Mouse (Mus musculus) brown adipose tissue, adult 24 weeks (tissue): ENCODE data around the gene Pakap. TPM values are rescaled to one million over a fixed set of nuclear protein-coding genes. Genes with fewer than 3 reads are reported as not detected.

Experiments used
- H3K27ac ChIP-seq: fragments of 200-500 bp; replicated peaks from 2 replicates; pipeline ENCODE4 v1.5.1; 2012; ENCODE audit warnings: low read depth, mild to moderate bottlenecking, low read length
- H3K4me1 ChIP-seq: fragments of 200-500 bp; 2 replicates; pipeline ENCODE4 v1.6.1; 2012; ENCODE audit warnings: low read length, mixed read lengths; ENCODE audit not compliant: control insufficient read depth, insufficient read depth, insufficient read length
- H3K4me3 ChIP-seq: fragments of 200-500 bp; 2 replicates; pipeline ENCODE4 v1.5.1; 2012; ENCODE audit warnings: low read depth, mild to moderate bottlenecking, low read length, moderate library complexity; ENCODE audit not compliant: insufficient read depth
- polyA plus RNA-seq: library from polyadenylated mRNA; stranded (reverse); fragments of >200 nt; gene quantifications from 2 replicates; pipeline ENCODE4 v1.2.4, GENCODE M21; 2012; ENCODE audit not compliant: missing spikeins, insufficient read depth, insufficient read length

Pakap gene
- polyA plus RNA-seq, 1 experiment = 30.1 TPM

GRCm38 (mm10) chr4:57561055-57561454 lies 6.9 kb upstream of the Pakap start:
- H3K27ac ChIP-seq = no peak overlapping the region
- H3K4me3 ChIP-seq = no peak overlapping the region
- no peaks in the 10 kb centered on the region for H3K4me1 ChIP-seq

- Histone ChIP-seq H3K27ac (no peak overlapping the region), H3K4me1 (peaks cover 5% of the 10 kb centered on the region; the same call in 1 of the 2 replicates), H3K4me3 (no peak overlapping the region)
These were observed 2.7 kb upstream of the Pakap start for GRCm38 (mm10) chr4:57565283-57565682.

- Histone ChIP-seq H3K27ac (no peak overlapping the region), H3K4me1 (peaks cover 5% of the 10 kb centered on the region; the same call in 1 of the 2 replicates), H3K4me3 (no peak overlapping the region)
These were observed 2.2 kb upstream of the Pakap start for GRCm38 (mm10) chr4:57565811-57566210.

GRCm38 (mm10) chr4:57568268-57569068 lies 489 bp downstream of the Pakap start:
- Histone ChIP-seq H3K4me1 (peaks cover 15% of the 10 kb centered on the region), H3K27ac (peak overlapping the region; percentile 96), H3K4me3 (peak overlapping the region; percentile 61)

- Histone ChIP-seq H3K4me3 (peak overlapping the region; percentile 61), H3K27ac (peak overlapping the region; percentile 96), H3K4me1 (peaks cover 20% of the 10 kb centered on the region)
These were observed 1.0 kb downstream of the Pakap start for GRCm38 (mm10) chr4:57569069-57569355.

- Histone ChIP-seq H3K4me3 (peak overlapping the region; percentile 61), H3K27ac (peak overlapping the region; percentile 96), H3K4me1 (peaks cover 20% of the 10 kb centered on the region)
These were observed 1.7 kb downstream of the Pakap start for GRCm38 (mm10) chr4:57569711-57570110.

- Histone ChIP-seq H3K4me1 (peaks cover 22% of the 10 kb centered on the region), H3K27ac (peak overlapping the region; percentile 96), H3K4me3 (peak overlapping the region; percentile 61)
These were observed 2.2 kb downstream of the Pakap start for GRCm38 (mm10) chr4:57570229-57570628.

- H3K4me1 ChIP-seq = peaks cover 25% of the 10 kb centered on the region
- peak overlapping the region; percentile 96 for H3K27ac ChIP-seq
These were observed 6.2 kb downstream of the Pakap start for GRCm38 (mm10) chr4:57574181-57574580.

GRCm38 (mm10) chr4:57574646-57575045 lies 6.7 kb downstream of the Pakap start:
- H3K27ac ChIP-seq = peak overlapping the region; percentile 96
- H3K4me1 ChIP-seq = peaks cover 25% of the 10 kb centered on the region
- no peak overlapping the region for H3K4me3 ChIP-seq

More at GRCm38 (mm10) chr4:57574181-57574580, 6.2 kb downstream of the Pakap start:
- no peak overlapping the region for H3K4me3 ChIP-seq

GRCm38 (mm10) chr4:57575686-57576085 lies 7.7 kb downstream of the Pakap start:
- Histone ChIP-seq H3K4me1 (peaks cover 25% of the 10 kb centered on the region), H3K27ac (peak overlapping the region; percentile 96)

GRCm38 (mm10) chr4:57576095-57576494 lies 8.1 kb downstream of the Pakap start:
- Histone ChIP-seq H3K4me3 (no peak overlapping the region), H3K4me1 (peaks cover 22% of the 10 kb centered on the region), H3K27ac (peak overlapping the region; percentile 32; the same call in 1 of the 2 replicates)

More at GRCm38 (mm10) chr4:57575686-57576085, 7.7 kb downstream of the Pakap start:
- no peak overlapping the region for H3K4me3 ChIP-seq

- Histone ChIP-seq H3K4me1 (peaks cover 14% of the 10 kb centered on the region), H3K27ac (no peak overlapping the region; the same call in 1 of the 2 replicates), H3K4me3 (no peak overlapping the region)
These were observed 11.7 kb downstream of the Pakap start for GRCm38 (mm10) chr4:57579683-57580082.

GRCm38 (mm10) chr4:57585281-57585800 lies 17.4 kb downstream of the Pakap start:
- Histone ChIP-seq H3K4me1 (peaks cover 17% of the 10 kb centered on the region), H3K27ac (peak overlapping the region; percentile 91), H3K4me3 (no peak overlapping the region)

GRCm38 (mm10) chr4:57586933-57587658 lies 19.1 kb downstream of the Pakap start:
- no peak overlapping the region for H3K4me3 ChIP-seq
- H3K4me1 ChIP-seq = peaks cover 17% of the 10 kb centered on the region
- H3K27ac ChIP-seq = peak overlapping the region; percentile 89

- H3K4me3 ChIP-seq = no peak overlapping the region
- H3K27ac ChIP-seq = peak overlapping the region; percentile 89
- H3K4me1 ChIP-seq = peaks cover 21% of the 10 kb centered on the region
These were observed 20.4 kb downstream of the Pakap start for GRCm38 (mm10) chr4:57588356-57588755.
